Comparison of ENCODE assay signal across 8 mouse cellular contexts in the genomic region with DNA sequence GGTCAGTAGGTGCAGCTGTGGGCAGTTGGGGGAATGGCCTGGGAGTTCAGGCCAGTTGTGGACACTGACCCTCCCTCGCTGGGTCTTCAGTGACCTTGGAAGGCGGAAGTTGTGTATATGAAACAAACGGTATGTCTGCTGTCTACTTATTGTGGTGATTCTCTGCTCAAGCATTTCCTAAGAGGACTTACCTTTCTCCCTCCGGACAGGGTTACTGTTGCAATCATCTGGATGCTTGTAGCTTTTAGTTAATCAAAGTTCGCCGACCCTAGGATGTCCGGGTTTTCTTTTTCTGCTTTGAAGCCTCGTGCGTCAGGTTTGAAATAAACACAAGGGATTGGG. TPM values are rescaled to one million over a fixed set of nuclear protein-coding genes. Genes with fewer than 3 reads are reported as not detected.
A peak's percentile ranks its signal among the peaks of the same experiment; 100 is the strongest.
DNase-seq lines count a peak whose midpoint lies in the region; ATAC-seq and TF ChIP-seq lines count a peak whose summit lies in the region.

No protein-coding gene starts in this region.

- in situ Hi-C loops in ES-E14 (cut with MboI; ENCODE audit: low sequenced_read_pairs in 2 of 2, unreplicated experiment in 2 of 2) = no loop called here

- peak overlapping the region; percentile 60; the same call in 1 of the 2 replicates for H3K27ac ChIP-seq in heart, embryonic 11.5 days (ENCODE audit: low read depth, low read length)
- no peak overlapping the region for H3K27ac ChIP-seq in ES-E14 (ENCODE audit: insufficient read depth, low read depth, low read length, poor library complexity, severe bottlenecking)

- H3K4me2 ChIP-seq in heart, embryonic 11.5 days = peak overlapping the region; percentile 93

- H3K4me1 ChIP-seq in heart, embryonic 11.5 days (ENCODE audit: control insufficient read depth, insufficient read depth, low read length) = 0 out of 2 replicates have a peak, but pooled peaks cover 4% of the 10 kb centered on the region
- H3K4me1 ChIP-seq in ES-E14 (ENCODE audit: control insufficient read depth in 2 of 2, insufficient read depth in 2 of 2, low read length in 2 of 2, poor library complexity in 1 of 2) = no peaks in the 10 kb centered on the region

- no peaks in the 10 kb centered on the region for H3K36me3 ChIP-seq in heart, embryonic 11.5 days (ENCODE audit: control insufficient read depth, insufficient read depth, low read length)
- no peaks in the 10 kb centered on the region for H3K36me3 ChIP-seq in ES-E14 (ENCODE audit: control insufficient read depth, insufficient read depth, low read length, poor library complexity, severe bottlenecking)

- no peaks in the 10 kb centered on the region for H3K27me3 ChIP-seq in heart, embryonic 11.5 days (ENCODE audit: control insufficient read depth, insufficient read depth, low read length)

- DNase-seq in heart, adult 11 months = no peak
- DNase-seq in ES-E14 (ENCODE audit: low read depth, low spot score) = no peak
- DNase-seq in c-Kit-positive CD71-positive TER-119-positive erythroid progenitor cells, embryonic 14.5 days (ENCODE audit: low spot score) = no peak
- no peak for DNase-seq in adrenal gland, postnatal 36 days
- no peak for DNase-seq in cerebellum, adult 8-10 months

- 16% methylated on average over 9 of the region's 9 CpGs for WGBS in heart, embryonic 11.5 days (ENCODE audit: insufficient replicate concordance)

- H3K9me3 ChIP-seq in heart, embryonic 11.5 days (replicated peaks; ENCODE audit: control insufficient read depth, low read length) = no peaks in the 10 kb centered on the region
- no peaks in the 10 kb centered on the region for H3K9me3 ChIP-seq in ES-E14 (ENCODE audit: control insufficient read depth, insufficient read depth, low read depth, low read length)

- H3K9ac ChIP-seq in heart, embryonic 11.5 days (ENCODE audit: low read depth, low read length) = peak overlapping the region; percentile 77
- peak overlapping the region; percentile 62 for H3K9ac ChIP-seq in ES-E14 (ENCODE audit: insufficient read depth, low read depth, low read length, poor library complexity, severe bottlenecking)

- peak overlapping the region; percentile 85 for H3K4me3 ChIP-seq in heart, embryonic 11.5 days (ENCODE audit: low read depth, low read length)
- H3K4me3 ChIP-seq in ES-E14 (ENCODE audit: insufficient read depth in 1 of 2, low read depth in 1 of 2, low read length in 2 of 2, poor library complexity in 1 of 2, severe bottlenecking in 1 of 2) = peak overlapping the region; percentile 72 to 83

- ATAC-seq in heart, embryonic 11.5 days (replicated peaks; ENCODE audit: insufficient number of reproducible peaks, low FRiP score, low TSS enrichment) = no peak
- ATAC-seq in granulocyte monocyte progenitor cell, adult 5-6 weeks (replicated peaks; ENCODE audit: poor library complexity, severe bottlenecking) = peak; percentile 70
- peak; percentile 6; the same call in 1 of the 2 replicates for ATAC-seq in megakaryocyte progenitor cell, adult 5-6 weeks (replicated peaks; ENCODE audit: poor library complexity)

TF ChIP-seq in ES-E14, 5 proteins besides CTCF, POLR2A, EP300 and RAD21:
- TF ChIP-seq ZNF384 (IDR thresholded peaks at IDR 0.05; ENCODE audit: low read depth, low read length) = no peak
- no peak for TF ChIP-seq ZC3H11A (IDR thresholded peaks at IDR 0.05; ENCODE audit: borderline replicate concordance, low read depth, low read length)
- TF ChIP-seq MAFK (IDR thresholded peaks at IDR 0.05; ENCODE audit: insufficient read depth, low read depth, low read length) = no peak
- no peak for TF ChIP-seq HCFC1 (IDR thresholded peaks at IDR 0.05; ENCODE audit: borderline replicate concordance, insufficient read depth, low read length)
- TF ChIP-seq CHD2 (IDR thresholded peaks at IDR 0.05; ENCODE audit: low read depth, low read length) = no peak
TF ChIP-seq in ES-E14: peak in this region for 0.

RNA-seq across cellular contexts. Expression of gene Manba, which starts 0.5 kb away (rescaled TPM):
- polyA plus RNA-seq in heart, embryonic 11.5 days (2014; fragmentation: Nextera tagmentation; extraction: Ambion mirVana) = 29.7 and 32.8 TPM in 2 replicates
- 75.2 and 83.9 TPM in 2 replicates for total RNA-seq in ES-E14 (2012; rRNA removed)
- 24.6 and 54.4 TPM in 2 replicates for total RNA-seq in granulocyte monocyte progenitor cell, adult 5-6 weeks (2014; fragmentation: Nextera tagmentation)
- total RNA-seq in granulocyte monocyte progenitor cell, adult 5-6 weeks (2017) = 33.6 and 38.8 TPM in 2 replicates
- total RNA-seq in megakaryocyte progenitor cell, adult 5-6 weeks (2015) = 29.1 and 30.4 TPM in 2 replicates
- 30.4 and 33.8 TPM in 2 replicates for total RNA-seq in megakaryocyte progenitor cell, adult 5-6 weeks (2017)
- total RNA-seq in adrenal gland, postnatal 36 days (2021) = 10 to 100 TPM; 10.4 to 12.9 TPM

RNA-seq across cellular contexts. Expression of gene Ube2d3, which starts 47.9 kb away (rescaled TPM):
- 497 and 511 TPM in 2 replicates for polyA plus RNA-seq in heart, embryonic 11.5 days (2014; fragmentation: Nextera tagmentation; extraction: Ambion mirVana)
- 298 and 321 TPM in 2 replicates for total RNA-seq in ES-E14 (2012; rRNA removed)
- 413 and 488 TPM in 2 replicates for total RNA-seq in granulocyte monocyte progenitor cell, adult 5-6 weeks (2014; fragmentation: Nextera tagmentation)
- total RNA-seq in granulocyte monocyte progenitor cell, adult 5-6 weeks (2017) = 457 and 710 TPM in 2 replicates
- total RNA-seq in megakaryocyte progenitor cell, adult 5-6 weeks (2015) = 570 and 584 TPM in 2 replicates
- total RNA-seq in megakaryocyte progenitor cell, adult 5-6 weeks (2017) = 744 and 755 TPM in 2 replicates
- 100 to 1,000 TPM; 409 to 423 TPM for total RNA-seq in adrenal gland, postnatal 36 days (2021)
